Mouse (Mus musculus): Measurements from ENCODE around the gene Zmat3.

Zmat3 gene

DNA sequence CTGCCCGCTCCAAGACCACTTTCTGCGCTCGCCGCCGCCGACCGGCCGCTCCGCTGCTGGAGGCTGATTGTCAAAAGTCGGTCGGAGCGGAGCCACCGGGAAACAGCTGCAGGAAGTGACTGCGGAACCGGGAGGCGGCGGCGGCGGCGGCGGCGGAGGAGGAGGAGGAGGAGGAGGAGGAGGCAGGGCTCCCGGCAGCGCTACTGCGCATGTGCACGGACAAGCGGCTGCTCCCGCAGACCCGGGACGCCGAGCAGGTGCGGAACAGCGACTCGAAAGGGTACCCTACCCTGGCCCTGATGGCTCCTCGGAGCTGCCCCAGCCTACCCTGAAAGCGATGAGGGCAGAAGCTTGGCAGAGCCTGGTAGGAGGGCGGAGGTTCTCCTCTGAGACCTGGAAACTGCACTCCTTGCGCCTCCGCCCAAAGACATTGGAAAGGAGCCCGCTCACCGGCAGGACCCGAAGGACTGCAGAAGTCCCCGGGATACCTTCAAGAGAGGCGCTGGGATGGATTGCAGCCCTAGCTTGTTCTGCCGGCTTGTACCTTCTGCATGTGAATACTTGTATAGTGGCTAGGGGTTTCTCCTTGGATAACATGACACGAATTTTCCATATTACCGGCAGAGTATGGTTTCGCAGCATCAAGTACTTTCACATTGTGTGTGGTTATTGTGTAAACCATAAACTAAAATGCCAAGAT is at the start of gene Zmat3:
Gene Zmat3, minus strand, starts transcription at position 469 of the 700 bp plus-strand sequence.
- DNase-seq (ENCODE audit: low spot score in 2 of 2) = peak; percentile 64 to 80

DNA sequence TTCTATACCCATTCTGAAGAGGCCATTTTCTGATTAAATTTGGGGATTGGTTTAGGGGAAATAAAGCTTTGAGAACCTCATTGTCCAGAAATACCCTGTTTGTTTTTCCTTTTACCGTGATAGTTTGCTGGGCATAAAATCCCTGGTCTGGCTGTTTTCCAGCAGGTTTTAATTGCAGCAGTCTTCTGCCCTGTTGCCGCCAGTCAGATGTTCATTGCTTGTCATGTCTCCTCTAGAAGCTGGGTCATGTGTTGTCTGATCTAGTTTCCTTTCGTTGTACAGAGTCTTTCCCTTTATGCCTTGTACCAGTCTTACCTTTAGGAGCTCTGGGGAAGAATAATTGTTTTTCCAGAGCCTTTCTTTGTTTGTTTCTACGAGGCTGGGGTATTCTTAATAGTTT is 48.6 kb upstream of the Zmat3 start:
- no peak for DNase-seq (ENCODE audit: low spot score in 2 of 2)

DNA sequence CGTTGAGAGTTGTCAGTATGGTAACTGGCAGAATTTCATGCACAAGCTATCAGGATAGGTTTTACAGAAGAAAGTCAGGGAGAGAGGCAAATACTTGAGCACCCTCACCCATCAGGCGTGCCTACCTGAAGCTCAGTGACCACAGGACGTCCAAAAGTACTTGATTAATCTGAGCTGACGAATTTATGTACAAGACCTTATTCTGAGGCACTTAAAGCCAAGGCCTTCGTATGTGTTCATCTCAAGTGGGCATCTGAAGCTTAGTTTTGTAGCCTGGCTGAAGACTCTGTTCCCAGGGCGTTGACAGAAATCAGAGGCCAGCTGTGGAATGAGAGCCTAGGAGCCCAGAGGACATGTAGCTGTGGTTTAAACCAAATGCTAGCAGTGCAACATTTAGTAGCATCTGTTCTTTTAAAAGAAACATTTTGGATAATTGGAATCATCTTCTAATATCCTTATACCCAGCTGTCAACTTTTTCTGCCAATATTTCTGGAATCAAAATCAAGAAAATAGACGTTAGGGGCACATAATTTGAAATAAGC is 46.8 kb upstream of the Zmat3 start:
- no peak for DNase-seq (ENCODE audit: low spot score in 2 of 2)

DNA sequence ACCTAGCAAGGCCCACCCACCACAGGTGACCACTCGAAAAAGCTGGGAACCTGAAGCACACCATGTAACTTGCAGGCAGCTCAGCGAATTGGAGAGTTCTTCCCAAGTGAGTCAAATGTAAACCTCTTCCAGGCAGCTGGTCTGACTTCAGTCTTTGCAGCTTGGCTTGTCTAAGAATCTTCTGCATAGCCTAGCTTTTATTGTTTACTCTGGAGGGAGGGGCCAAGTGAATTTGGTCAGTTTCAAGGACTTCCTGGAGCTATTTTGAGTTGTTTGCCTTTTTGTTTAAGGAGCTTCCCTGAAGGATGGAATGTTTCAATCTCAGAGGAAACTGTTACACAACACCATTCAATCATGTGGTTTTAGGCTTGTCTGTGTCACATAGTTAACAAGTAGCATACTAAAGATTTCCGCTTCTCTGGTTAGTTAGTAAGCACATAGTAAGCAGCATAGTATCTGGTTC is 43.0 kb upstream of the Zmat3 start:
- no peak for DNase-seq (ENCODE audit: low spot score in 2 of 2)

DNA sequence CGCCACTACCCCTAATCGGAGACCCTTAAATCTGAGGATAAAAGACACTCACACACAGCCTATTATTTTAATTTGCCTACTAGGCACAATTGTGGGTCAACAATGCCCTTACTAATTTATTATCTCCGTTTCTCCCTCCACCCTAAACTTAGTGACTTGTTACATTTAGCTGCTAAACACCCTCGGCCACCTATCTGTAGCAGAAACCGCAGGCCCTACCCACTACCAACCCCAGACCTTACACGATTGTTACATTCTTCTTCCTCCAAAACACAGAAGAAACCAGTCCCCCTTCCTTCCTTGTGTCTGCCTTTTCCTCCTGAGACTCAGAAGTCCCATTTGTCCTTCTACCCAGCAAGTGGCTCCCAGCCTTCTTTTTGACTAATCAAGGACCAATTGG is 41.0 kb upstream of the Zmat3 start:
- DNase-seq (ENCODE audit: low spot score in 2 of 2) = no peak

DNA sequence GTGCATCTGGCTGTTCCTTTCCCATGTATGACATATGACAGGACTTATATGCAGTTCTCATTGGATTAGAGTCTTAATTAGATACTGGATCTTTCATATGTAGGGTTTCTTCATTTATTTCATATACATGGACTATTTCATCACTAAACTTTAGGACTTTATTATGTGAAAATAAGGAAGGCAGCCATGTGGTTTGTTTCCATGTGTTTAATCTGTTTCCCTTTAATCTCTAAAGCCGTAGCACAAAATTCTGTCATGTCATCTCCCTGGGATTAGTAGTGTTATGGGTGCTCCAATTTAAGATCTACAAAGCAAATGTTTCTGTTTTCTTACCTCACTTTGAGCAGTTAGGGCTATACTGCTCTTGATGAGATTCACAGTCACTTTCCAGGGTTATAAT is 39.9 kb upstream of the Zmat3 start:
- no peak for DNase-seq (ENCODE audit: low spot score in 2 of 2)

DNA sequence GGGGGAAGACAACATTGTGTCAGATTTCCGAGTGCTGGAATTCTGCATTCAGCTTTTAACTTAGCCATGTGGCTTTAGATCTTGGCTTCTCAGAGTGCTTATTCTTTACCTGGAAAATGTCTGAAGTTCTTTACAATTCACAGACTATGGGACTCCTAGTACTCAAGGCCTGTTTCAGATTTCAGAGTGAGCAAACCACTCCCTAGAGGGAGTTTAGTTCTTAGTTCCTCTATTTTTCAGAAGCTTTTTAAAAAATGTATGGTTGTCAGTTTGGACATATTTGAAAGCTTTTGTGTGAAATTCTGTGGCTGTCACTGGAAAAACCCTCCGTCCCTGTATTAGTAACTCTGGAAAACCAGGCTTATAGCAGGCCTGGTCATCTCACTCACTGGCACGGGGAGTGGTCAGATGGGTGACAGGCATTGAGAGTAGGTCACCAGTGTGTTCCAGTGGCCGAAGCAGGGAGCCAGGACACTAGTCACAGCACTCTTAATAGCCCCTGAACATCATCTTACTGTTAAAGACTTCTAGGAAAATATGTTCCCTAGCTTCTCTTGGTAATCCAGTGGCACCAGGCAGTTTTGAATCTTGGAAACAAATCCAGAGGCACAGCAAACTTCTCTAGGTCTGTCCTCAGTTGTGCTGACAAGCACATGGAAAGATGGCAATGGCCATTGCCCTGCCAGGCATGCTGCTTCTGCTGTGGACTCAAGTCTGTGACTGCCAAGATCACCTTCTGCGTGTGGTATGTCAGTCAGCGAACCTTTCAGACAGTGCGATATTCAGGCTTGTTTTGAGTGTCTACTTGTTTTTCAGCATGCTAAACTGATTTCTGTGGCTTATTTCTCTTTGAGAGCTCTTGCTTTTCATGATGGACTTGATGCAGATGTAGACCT is 37.4 kb upstream of the Zmat3 start:
- no peak for DNase-seq (ENCODE audit: low spot score in 2 of 2)

DNA sequence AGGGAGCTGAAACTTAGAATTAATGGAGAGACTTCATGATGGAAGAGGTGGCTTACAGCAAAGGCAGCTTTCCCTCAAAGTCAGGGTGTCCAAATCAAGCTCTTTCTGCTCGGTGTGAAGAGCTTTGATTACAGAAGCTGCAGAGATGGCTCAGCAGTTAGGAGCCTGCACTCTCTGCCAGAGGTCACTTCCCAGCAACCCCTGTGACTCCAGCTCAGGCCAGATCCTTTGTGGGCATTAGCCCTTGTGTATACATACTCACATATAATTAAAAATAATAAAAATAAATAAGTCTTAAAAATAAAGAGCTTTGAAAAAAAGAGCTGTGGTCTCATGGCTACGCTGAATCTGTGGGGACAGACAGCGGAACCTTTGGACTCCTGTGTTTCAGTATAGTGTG is 35.8 kb upstream of the Zmat3 start:
- no peak for DNase-seq (ENCODE audit: low spot score in 2 of 2)

DNA sequence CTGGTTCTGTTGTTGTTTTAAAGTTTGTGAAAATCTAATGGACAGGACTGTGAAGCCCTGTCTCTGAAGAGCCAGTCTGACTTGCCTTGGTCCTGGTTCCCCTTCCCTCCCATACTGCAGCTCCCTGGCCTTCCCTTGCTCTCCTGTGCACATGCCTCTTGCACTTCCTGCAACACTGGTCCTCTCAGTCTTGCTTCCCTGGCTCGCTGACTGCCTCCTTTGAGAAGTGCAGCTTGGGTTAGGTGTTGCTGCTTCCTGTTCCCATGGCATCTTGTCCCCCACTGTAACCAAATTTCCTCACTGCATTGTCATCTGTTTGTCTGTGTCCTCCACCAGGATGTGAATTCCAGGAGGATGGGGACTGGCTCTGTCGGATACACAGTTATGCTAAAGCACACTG is 34.1 kb upstream of the Zmat3 start:
- DNase-seq (ENCODE audit: low spot score in 2 of 2) = no peak

DNA sequence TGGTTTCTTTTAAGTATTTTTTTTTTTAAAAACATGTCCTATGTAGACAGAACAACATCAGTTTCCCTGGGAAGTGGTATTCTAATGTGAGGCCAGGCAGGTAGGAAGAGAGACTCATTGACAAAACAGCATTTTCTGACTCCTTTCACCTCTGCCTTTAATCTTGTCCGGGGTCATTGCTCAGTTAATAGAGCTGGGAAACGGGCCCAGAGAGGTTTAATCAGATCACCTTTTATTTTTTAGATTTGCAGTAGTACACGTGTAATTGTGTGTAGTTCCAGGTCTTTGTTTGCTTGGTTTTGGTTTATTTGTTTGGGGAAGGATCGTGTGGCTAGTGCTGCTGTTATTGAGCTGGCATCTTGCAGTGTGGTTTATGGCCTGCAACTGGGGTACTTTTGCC is 33.6 kb upstream of the Zmat3 start:
- DNase-seq (ENCODE audit: low spot score in 2 of 2) = no peak

DNA sequence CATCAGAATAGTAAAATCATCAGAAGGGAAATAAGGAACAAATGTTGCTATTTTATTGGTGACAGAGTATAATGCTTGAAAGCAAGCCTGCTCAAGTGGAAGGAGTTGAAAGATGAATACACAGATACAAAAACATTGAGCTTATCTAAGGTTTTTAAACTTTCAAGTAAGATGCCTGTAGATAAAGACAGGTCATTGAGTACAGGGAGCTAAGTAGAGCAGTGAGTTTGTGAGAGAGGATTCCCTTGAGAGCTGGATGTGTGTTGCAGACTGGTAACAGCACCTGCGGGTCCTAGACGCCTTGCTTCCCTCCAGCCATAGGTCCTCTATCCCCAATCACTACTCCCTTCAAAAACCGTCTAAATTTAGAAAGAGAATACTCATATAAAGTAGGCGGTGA is 32.8 kb upstream of the Zmat3 start:
- no peak for DNase-seq (ENCODE audit: low spot score in 2 of 2)

DNA sequence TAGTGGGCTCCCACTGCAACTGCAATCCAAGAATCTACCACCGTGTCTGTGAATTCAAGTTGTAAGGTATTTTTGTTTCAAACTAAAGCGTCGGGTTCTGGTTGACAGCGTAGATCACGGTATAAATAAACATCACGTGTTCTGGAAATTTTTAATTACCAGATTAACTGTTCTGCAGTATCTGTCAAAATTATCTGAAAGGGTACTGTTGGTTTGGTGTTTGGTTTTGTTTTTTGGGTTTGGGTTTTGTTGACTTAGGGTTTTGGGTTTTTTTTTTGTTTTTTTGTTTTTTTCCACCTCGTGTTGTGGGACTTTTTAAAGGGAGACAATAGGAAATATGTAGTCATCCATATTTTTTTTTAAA is 32.3 kb upstream of the Zmat3 start:
- no peak for DNase-seq (ENCODE audit: low spot score in 2 of 2)

DNA sequence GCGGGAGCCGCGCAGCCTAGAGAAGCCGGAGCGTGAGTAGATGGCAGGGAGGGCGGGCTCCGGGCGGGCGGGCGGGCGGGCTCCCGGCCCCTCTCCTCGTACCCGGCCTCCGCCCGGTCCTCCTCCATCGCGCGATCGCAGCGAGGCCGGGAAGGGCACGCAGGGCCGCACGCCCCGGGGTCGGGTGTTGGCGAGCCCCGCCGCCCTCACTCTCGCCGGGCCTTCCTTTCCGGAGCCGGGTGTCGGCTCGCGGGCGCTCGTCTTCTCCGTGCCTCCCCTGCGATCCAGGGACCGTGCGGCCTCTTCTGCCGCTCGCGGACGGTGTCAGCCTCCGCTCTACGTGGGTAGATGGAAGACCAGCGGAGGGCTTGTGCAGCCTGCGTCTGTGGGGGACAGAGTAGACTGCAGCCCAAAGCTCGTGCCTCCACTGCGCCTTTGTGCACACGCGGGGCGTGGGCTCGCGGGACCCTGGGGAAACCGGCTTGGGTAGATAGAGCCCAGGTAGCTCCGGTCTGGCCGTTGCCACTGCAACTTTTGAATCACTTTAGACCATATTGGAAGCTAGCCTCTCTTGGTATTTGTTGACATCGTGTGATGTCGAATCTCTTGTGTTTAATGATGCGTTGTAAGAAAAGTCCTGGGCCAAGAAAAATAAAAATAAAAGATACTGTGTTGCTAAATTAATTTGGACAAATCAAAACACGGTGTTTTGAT is 31.8 kb upstream of the Zmat3 start, which contains the start of gene Pik3ca:
Gene Pik3ca, plus strand, starts transcription at position 211 of the 714 bp plus-strand sequence.
- DNase-seq (ENCODE audit: low spot score in 2 of 2) = peak; percentile 34 to 59

DNA sequence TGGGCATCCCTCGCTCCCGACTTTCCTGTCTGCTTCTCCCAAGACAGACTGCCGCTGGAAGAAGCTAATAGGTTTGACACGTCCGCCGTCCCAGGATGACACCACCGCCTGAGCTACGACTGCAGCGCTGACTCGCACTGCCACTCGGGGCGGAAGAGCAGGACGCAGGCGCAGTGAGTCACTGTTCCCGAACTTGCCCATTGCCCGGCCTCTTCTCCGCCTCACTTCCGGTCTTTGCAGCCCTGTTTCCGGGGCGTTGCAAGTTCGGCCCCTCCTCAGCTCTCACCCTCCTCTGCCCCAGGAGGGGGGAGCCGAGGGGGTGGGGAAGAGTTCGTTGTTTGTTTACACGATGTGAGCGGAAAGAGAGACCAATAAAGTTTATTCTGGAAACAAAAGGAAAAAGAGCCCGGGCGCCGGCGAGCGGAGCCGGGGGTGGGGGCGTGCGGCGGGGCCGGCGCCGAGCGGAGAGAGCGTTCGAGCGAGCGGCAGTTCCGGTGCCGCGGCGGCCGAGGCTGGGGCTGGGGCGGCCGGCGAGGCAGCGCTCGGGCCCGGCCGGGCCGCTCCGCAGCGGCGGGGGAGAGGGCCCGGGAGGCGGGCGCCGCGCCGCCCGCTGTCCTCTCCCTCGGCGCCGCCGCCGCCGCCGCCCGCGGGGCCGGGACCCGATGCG is 31.1 kb upstream of the Zmat3 start:
- DNase-seq (ENCODE audit: low spot score in 2 of 2) = peak; percentile 96 to 97

DNA sequence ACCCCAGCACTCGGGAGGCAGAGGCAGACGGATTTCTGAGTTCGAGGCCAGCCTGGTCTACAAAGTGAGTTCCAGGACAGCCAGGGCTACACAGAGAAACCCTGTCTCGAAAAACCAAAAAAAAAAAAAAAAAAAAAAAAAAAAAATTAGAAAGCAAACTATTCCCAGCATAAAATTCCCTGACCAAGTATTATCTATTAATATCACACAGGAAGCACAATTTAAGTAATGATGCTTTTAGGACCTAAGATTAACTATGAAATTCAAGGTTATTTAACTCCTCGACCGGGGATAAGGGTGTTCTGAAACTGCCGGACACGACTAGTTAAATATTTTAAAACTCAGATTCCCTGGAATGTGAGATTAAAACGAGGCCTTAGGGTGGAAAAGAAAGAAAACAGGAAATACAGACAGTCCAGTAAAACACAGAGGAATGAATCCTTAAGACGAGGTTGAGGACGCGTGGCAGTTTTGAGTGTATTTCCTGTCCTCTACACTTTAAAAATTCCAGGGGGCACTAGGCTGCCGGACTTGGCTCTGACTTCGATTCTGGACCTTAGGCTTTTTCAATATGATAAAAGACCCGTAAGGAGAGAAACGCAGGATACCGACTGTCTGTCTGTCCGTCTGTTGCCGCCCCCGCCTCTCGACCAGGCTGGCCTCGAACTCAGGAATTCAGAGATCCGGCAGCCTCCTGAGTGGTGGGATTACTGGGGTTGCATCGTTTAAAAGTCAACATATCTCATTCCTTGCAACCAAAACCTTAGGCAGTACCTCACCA is 30.1 kb upstream of the Zmat3 start:
- peak; percentile 24 to 39 for DNase-seq (ENCODE audit: low spot score in 2 of 2)

DNA sequence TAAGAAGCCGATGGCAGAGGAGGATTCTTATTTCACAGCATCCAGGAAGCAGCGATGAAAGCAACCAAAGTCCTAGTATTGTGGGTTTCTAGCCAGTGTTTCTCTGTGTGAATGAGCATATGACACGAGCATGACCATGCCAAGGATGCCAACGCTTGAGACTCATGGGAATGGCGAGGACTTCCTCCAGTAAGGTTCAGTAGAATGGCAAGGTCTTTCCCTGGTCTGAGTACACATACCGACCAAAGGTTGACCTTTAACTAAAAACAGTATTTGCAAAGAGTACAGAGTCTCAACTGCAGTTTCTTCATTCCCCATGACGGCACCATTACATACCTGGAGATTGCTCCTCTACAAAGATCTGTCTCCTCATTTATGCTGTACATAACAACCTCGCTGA is 28.2 kb upstream of the Zmat3 start:
- no peak for DNase-seq (ENCODE audit: low spot score in 2 of 2)

DNA sequence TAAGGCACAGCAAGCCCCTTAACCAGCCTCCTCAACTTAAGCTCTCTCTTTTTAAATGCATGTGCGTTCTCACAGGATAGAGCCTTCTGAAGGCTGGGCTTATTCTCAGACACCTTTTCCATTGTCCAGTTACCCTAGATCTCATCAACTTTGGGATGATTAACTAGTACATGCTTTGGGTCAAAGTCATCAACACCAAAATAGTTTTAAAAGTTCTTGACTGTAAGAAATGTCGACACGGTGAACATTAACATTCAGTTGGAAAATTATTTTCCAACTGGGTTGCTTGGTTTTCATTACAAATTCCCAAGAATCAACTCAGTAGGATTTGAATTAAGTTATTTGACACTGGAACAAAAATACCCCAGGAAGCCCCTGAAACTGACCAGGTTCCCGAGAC is 27.0 kb upstream of the Zmat3 start:
- no peak for DNase-seq (ENCODE audit: low spot score in 2 of 2)

DNA sequence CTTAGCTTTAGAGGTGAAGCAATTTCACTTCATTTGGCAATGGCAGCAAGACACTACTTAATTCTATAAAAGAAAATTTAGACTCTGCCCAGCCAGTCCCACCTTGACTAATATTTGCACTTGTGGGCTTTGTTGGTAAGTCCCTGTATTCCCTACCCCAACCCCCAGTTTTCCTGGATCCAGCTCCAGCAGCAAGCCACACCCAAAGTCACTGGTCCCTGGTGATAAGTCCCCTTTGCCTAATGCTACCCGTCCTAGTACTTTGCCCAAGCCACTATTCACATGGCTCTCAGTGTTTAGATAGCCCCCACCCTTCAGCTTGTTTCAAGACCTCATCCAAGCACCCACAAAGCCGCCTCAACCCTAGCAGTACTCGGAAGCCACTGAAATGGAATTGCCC is 15.7 kb upstream of the Zmat3 start:
- no peak for DNase-seq (ENCODE audit: low spot score in 2 of 2)

DNA sequence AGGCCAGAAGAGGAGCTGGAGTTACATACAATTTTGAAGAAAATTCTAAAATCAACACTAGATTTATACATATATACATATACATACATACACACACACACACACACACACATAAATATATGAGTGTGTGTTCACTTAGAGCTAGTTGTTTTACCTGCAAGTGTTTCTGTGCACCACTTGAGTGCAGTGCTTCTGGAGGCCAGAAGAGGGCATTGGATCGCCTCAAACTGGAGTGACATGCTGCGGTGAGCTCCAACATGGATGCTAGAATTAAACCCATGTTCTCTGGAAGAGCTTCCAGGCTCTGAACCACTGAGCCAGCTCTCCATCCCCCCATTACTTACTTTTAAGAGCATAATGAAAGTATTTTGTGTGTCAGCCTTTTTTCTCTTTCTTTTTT is 14.1 kb upstream of the Zmat3 start:
- DNase-seq (ENCODE audit: low spot score in 2 of 2) = no peak

DNA sequence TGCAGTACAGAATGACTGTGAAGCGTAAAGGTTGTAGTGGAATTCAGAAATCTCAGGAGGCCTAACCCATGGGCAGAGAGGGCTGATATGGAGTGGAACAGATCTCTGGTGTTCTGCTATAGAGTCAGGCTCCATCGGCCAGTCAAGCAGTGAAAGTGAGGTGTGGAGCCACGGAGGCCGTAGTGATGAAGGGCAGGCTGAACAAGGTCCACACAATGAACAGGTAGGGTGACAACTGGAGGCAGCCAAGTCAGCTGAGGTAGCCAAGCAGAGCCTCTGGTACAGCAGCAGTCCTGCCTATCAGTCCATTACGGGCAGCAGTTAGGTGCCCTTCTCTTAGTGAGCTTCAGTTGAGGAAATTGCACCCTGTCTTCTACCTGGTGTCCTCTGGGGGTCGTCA is 7.4 kb upstream of the Zmat3 start:
- DNase-seq (ENCODE audit: low spot score in 2 of 2) = no peak

DNA sequence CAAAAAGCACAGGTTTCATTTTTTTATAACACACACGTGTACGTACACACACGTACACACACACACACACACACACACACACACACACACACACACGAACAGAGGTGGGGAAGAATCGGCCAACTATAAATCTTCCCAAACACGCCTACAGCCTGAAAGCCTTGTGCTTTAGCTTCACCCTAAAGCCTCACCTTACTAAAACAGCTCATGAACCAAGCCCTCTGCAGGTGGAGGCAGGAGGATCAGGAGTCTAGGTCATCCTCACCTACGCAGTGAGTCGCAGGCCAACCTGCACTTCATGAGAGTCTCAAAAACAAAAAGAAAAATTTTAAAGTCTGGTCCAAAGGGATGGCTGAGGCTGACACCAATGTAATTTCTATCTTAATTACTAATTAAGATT is 6.7 kb upstream of the Zmat3 start:
- DNase-seq (ENCODE audit: low spot score in 2 of 2) = no peak

Data from frontal cortex, postnatal 10 days (tissue).